Mouse (Mus musculus): ENCODE measurements around the gene Hoxd11. TPM values are rescaled to one million over a fixed set of nuclear protein-coding genes. Genes with fewer than 3 reads are reported as not detected.

The Hoxd11 gene
- 12.7 TPM for polyA plus RNA-seq (2014; fragmentation: Illumina TruSeq; extraction: RNeasy Lipid Tissue Mini Kit (QIAGEN cat#74804); ENCODE audit: low read depth, low replicate concordance)

DNA sequence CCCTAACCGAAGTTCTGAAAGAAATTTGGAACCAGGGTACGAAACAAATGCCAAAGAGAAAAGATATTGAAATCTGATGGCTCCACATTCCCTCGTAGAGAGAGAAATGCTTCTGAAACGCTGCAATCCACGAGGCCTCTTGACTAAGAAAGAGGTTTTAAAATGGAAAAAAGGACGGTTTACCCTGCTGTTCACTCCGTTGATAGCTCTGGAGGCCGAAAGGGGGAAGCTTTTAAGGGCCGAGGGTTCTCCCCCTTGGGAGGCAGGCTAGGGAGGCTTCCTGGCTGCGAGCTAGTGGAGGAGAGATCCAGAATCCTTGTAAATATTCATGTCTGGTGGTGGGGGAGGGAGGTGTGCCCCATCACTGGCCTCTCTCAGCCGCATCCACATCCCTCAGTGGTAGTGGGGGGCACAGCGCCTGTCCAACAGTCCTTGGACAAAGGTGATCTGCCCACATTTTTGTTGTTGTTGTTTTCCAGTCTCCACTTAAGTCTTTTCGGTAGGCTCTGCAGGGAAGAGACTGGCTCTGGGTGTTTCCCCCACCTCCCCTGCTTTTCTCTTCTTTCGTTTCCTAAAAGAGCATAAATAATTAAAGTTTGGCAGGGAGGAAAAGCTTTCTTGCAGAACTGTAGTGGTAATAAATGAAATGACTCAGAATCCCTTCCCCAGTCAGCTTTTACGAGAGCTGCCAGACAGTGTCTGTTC, at the start of gene Hoxd11:
Hoxd11 (plus strand) TSS at position 667 of the 705 bp plus-strand sequence.

DNA sequence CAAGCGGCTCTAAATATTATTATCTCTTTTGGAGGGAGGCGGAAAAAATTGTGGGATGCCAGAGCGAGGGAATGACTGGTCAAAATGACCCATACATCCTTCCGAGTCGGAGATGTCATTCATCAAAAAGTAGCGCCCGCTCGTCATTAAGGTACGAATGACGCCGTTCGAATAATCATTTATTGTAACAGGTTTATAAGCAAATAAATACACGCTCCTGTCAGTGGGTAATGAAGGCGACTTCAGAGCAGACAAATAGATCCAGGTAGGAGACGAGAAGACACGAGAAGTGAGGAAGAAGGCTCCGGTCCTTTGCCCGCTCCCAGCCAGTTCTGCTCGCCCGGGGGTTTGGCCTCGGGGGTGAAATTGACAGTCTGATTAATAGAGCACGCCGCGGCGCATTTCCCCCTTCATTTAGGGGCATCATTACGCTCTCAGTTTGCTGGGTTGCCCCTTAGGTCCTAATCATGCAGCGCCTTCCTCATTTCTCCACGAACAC, 19.8 kb upstream of the Hoxd11 start, which contains the start of gene Evx2:
Evx2 (minus strand) TSS at position 51 of the 499 bp plus-strand sequence.

DNA sequence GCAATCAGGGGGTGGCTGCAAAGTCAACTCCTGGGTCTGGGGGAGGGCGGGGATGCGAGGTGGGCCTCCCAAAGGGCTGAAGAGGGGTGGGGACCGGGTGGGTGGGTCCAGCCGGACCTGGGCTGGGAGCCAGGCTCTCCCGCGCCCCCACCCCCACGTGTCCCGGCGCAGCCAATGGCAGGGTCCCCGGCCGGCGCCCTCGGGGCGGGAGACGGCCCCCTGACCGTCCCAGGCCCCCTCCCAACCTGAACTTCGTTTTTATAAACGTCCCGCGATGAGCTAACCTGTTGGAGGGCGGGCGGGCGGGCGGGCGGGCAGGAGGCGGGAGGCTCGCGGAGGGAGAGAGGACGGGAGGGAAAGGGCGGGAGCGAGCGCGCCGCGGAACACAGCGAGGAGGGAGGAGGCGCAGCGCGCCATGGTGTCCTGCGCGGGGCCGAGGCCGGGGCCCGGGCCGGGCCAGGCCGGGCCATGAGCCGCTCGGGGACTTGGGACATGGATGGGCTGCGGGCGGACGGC, 11.5 kb upstream of the Hoxd11 start, which contains the start of gene Hoxd13:
Hoxd13 (plus strand) TSS at position 469 of the 516 bp plus-strand sequence.

GRCm38 (mm10) chr2:74674881-74675665, 4.3 kb upstream of the Hoxd11 start, which contains the start of gene Hoxd12:
TSS of gene Hoxd12 (plus strand) at chr2:74675013.

DNA sequence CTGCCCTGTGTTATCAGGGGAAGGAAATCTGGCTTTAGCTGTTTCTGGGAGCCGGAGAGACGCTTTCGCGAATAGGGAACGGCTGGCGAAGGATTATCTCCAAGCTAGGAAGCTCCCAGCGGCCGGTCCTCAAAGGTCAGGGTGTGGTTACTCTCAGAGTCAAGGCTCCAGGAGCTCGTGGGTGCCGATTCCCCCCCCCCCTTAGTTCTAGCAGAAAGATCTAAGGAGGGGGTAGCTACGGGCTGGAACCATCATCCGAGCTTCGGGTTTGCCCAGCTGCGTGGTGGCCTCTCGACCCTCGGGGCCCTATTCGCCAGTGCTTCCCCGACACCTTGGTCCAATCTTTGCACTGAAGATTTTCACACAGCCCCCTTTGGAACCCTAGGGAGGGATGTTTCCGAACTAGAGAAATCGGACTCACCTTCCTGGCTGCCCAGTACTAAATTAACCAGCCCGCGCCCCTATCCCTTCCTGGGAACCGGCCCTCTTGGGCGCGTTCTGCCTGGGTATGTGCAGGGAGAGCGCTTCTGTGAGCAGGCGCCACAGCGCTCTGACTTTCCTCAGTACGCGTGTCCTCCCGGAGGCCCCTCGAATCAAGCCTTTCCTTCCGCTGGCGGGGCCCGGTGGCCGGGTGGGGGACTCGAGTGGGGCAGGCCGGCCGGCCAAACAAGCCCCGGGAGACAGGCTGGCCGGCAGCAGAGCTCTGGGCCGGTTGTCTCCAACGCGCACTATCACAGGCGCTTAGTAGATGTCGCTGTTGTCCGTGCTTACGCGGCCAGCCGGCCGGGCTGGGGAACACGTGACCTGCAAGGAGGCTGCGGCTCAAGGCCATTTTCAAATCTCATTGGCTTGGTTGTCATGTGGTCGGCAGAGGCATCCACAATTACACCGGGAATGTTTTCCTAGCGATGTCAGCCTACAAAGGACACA, 11.9 kb downstream of the Hoxd11 start, which contains the start of gene Hoxd10:
Hoxd10 (plus strand) TSS at position 903 of the 930 bp plus-strand sequence.

GRCm38 (mm10) chr2:74697567-74698121, 18.3 kb downstream of the Hoxd11 start, which contains the start of gene Hoxd9:
TSS of gene Hoxd9 (plus strand) at chr2:74697727.

DNA sequence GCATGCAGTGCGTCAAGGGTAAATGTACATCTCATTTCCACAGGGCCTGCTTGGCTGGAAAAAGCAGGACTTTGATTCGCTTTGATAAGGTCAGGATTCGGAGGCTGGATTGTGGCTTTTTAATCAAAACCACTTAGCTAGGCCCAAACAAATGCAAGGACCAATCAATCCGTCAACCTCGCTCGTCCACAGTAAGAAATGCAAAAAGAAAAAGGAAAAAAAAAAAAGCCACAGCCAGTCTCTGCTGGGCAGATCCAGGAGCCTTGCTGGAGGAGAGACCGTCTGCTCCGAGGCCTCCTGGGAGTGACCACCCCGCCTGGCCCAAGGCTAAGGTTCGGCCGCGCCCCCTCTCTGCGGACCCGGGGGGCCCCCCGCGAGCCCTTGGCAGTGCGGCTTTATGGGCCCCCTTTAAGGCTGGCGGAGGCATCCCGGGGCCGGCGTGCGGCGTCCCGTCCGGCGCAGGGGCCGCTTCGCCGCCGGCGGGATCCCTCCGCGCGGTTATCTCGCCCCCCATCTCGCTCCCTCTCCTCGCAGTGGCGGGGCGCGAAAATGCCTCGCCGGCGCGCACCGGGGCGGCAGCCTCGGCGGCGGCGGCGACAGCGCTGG, 25.1 kb downstream of the Hoxd11 start, which contains the start of gene Hoxd8:
Hoxd8 (plus strand) TSS at position 223 of the 606 bp plus-strand sequence.

GRCm38 (mm10) chr2:74711721-74712621, 32.6 kb downstream of the Hoxd11 start, which contains the start of the genes Hoxd3 and Hoxd4:
TSS of gene Hoxd3 (plus strand) at chr2:74711927.
TSS of gene Hoxd4 (plus strand) at chr2:74711929.

DNA sequence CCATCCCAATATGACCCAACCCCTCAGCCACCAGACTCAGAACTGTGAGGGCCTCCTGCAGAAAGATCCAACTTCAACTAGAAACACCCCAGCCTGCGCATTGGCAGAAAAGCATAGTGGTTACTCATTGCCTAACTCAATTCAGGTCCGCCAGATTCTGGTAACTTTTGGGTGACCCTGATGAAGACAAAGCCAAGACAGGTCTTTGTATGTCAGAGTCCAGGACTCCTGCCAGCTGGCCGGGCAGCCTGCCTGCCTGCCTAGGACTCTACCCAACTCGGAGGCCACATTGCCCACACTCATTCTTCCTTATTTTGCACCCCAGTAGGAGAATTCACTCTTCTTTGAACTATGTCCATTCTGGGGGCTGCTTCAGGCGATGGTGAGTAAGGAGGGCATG, 47.2 kb downstream of the Hoxd11 start, which contains the start of gene Gm28230:
Gm28230 (plus strand) TSS at position 178 of the 400 bp plus-strand sequence.

Other genes starting within 250 kb of the Hoxd11 start
- gene Lnpk, start 100.1 kb upstream of the Hoxd11 start, polyA plus RNA-seq (2014; fragmentation: Illumina TruSeq; extraction: RNeasy Lipid Tissue Mini Kit (QIAGEN cat#74804); ENCODE audit: low read depth, low replicate concordance): 60.0 TPM
- gene Evx2, start 20.0 kb upstream of the Hoxd11 start, polyA plus RNA-seq (2014; fragmentation: Illumina TruSeq; extraction: RNeasy Lipid Tissue Mini Kit (QIAGEN cat#74804); ENCODE audit: low read depth, low replicate concordance): 3.8 TPM
- 126 TPM for gene Hoxd13, start 11.2 kb upstream of the Hoxd11 start, polyA plus RNA-seq (2014; fragmentation: Illumina TruSeq; extraction: RNeasy Lipid Tissue Mini Kit (QIAGEN cat#74804); ENCODE audit: low read depth, low replicate concordance)
- gene Hoxd12, start 4.5 kb upstream of the Hoxd11 start, polyA plus RNA-seq (2014; fragmentation: Illumina TruSeq; extraction: RNeasy Lipid Tissue Mini Kit (QIAGEN cat#74804); ENCODE audit: low read depth, low replicate concordance): 1.4 TPM
- gene Hoxd10, start 12.4 kb downstream of the Hoxd11 start, polyA plus RNA-seq (2014; fragmentation: Illumina TruSeq; extraction: RNeasy Lipid Tissue Mini Kit (QIAGEN cat#74804); ENCODE audit: low read depth, low replicate concordance): 12.6 TPM
- gene Hoxd9, start 18.2 kb downstream of the Hoxd11 start, polyA plus RNA-seq (2014; fragmentation: Illumina TruSeq; extraction: RNeasy Lipid Tissue Mini Kit (QIAGEN cat#74804); ENCODE audit: low read depth, low replicate concordance): 1.6 TPM
- gene Hoxd8, start 25.1 kb downstream of the Hoxd11 start, polyA plus RNA-seq (2014; fragmentation: Illumina TruSeq; extraction: RNeasy Lipid Tissue Mini Kit (QIAGEN cat#74804); ENCODE audit: low read depth, low replicate concordance): 3.9 TPM
- gene Hoxd3, start 32.4 kb downstream of the Hoxd11 start, polyA plus RNA-seq (2014; fragmentation: Illumina TruSeq; extraction: RNeasy Lipid Tissue Mini Kit (QIAGEN cat#74804); ENCODE audit: low read depth, low replicate concordance): 0.47 TPM
- gene Hoxd4, start 32.4 kb downstream of the Hoxd11 start, polyA plus RNA-seq (2014; fragmentation: Illumina TruSeq; extraction: RNeasy Lipid Tissue Mini Kit (QIAGEN cat#74804); ENCODE audit: low read depth, low replicate concordance): 0.88 TPM
- 0.25 TPM for gene Gm28230, start 47.2 kb downstream of the Hoxd11 start, polyA plus RNA-seq (2014; fragmentation: Illumina TruSeq; extraction: RNeasy Lipid Tissue Mini Kit (QIAGEN cat#74804); ENCODE audit: low read depth, low replicate concordance)
- gene Hoxd1, start 83.4 kb downstream of the Hoxd11 start, polyA plus RNA-seq (2014; fragmentation: Illumina TruSeq; extraction: RNeasy Lipid Tissue Mini Kit (QIAGEN cat#74804); ENCODE audit: low read depth, low replicate concordance): not detected
- gene Mtx2, start 146.2 kb downstream of the Hoxd11 start, polyA plus RNA-seq (2014; fragmentation: Illumina TruSeq; extraction: RNeasy Lipid Tissue Mini Kit (QIAGEN cat#74804); ENCODE audit: low read depth, low replicate concordance): 210 TPM

All from sigmoid colon, adult 10 weeks (tissue).